Mouse (Mus musculus) lung, postnatal 0 days (tissue): ENCODE measurements around the gene Rasgrp2.

ENCODE experiments used
- CTCF ChIP-seq: IDR thresholded peaks from 2 replicates; pipeline ENCODE4 v1.5.1; 2016; ENCODE audit warnings: antibody characterized with exemption, mild to moderate bottlenecking
- EP300 ChIP-seq: IDR thresholded peaks from 2 replicates; pipeline ENCODE4 v1.6.1; 2016; ENCODE audit warnings: antibody characterized with exemption, mild to moderate bottlenecking, control low read depth

DNA sequence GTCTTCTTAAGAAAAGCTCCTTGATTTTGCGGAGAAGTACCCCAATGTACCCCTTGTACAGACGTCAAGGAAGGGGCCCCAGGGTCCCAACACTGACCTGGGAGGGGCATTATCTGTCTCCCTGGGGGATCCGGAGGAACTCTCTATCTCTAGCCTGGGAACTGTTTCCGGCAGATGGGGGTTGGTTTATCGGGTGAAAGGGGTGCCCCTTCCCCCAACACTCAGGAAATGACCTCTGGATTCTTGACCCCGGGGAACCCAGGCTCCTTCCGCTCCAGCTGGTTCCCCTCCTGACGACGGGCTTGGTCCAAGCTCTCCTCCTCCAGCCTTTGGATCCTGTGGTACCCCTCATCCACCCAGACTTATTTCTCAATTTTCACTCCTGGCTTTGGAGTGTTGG lies 2.8 kb downstream of the Rasgrp2 start:
- no peak for TF ChIP-seq CTCF
- no peak; the same call in 1 of the 2 replicates for TF ChIP-seq EP300
